Mouse (Mus musculus) embryonic fibroblast, embryonic 13.5 days (primary cell): ENCODE results near the gene Ccdc34. TPM values are rescaled to one million over a fixed set of nuclear protein-coding genes. Genes with fewer than 3 reads are reported as not detected.

Experiments used
- H3K27ac ChIP-seq: 2 replicates; pipeline ENCODE4 v1.5.1; 2012; ENCODE audit warnings: low read length, control low read depth, inconsistent platforms; ENCODE audit not compliant: insufficient read depth
- H3K4me1 ChIP-seq: 2 replicates; pipeline ENCODE4 v1.6.1; 2011; ENCODE audit warnings: low read length; ENCODE audit not compliant: control insufficient read depth, insufficient read depth
- H3K4me3 ChIP-seq: 2 replicates; pipeline ENCODE4 v1.5.1; 2011; ENCODE audit warnings: mild to moderate bottlenecking, control low read depth, low read length; ENCODE audit not compliant: insufficient read depth
- CTCF ChIP-seq: IDR thresholded peaks from 2 replicates; pipeline ENCODE4 v1.5.1; 2011; ENCODE audit warnings: mild to moderate bottlenecking, control low read depth, low read length, moderate library complexity, borderline replicate concordance; ENCODE audit not compliant: insufficient read depth
- POLR2A ChIP-seq: IDR thresholded peaks from 2 replicates; pipeline ENCODE4 v1.6.1; 2011; ENCODE audit warnings: low read depth, mild to moderate bottlenecking, control low read depth, low read length, moderate library complexity
- polyA plus RNA-seq: library from polyadenylated mRNA; stranded (reverse); fragments of >200 nt; gene quantifications from 2 replicates; pipeline ENCODE4 v1.2.4, GENCODE M21; 2011; ENCODE audit warnings: low read depth; ENCODE audit not compliant: missing spikeins, insufficient read length

Gene Ccdc34
- polyA plus RNA-seq, 1 experiment, result 33.1 TPM

- no peak overlapping the region for H3K27ac ChIP-seq
- TF ChIP-seq POLR2A (no peak), CTCF (no peak)
These were observed 186.6 kb downstream of the Ccdc34 start for GRCm38 (mm10) chr2:110204169-110204568.

GRCm38 (mm10) chr2:110204705-110205318 lies 187.2 kb downstream of the Ccdc34 start:
- TF ChIP-seq CTCF (peak; percentile 76; the same call in 1 of the 2 replicates), POLR2A (no peak)
- Histone ChIP-seq H3K4me1 (no peaks in the 10 kb centered on the region), H3K4me3 (no peak overlapping the region), H3K27ac (no peak overlapping the region)

More at GRCm38 (mm10) chr2:110204169-110204568, 186.6 kb downstream of the Ccdc34 start:
- no peak overlapping the region for H3K4me3 ChIP-seq
- H3K4me1 ChIP-seq, result no peaks in the 10 kb centered on the region

GRCm38 (mm10) chr2:110210508-110211496 lies 193.2 kb downstream of the Ccdc34 start:
- TF ChIP-seq CTCF (no peak), POLR2A (no peak)
- Histone ChIP-seq H3K4me1 (no peaks in the 10 kb centered on the region), H3K4me3 (no peak overlapping the region), H3K27ac (no peak overlapping the region)

GRCm38 (mm10) chr2:110214278-110214677 lies 196.7 kb downstream of the Ccdc34 start:
- H3K4me1 ChIP-seq, result no peaks in the 10 kb centered on the region
- H3K27ac ChIP-seq, result no peak overlapping the region
- no peak overlapping the region for H3K4me3 ChIP-seq
- TF ChIP-seq CTCF (no peak), POLR2A (no peak)

- no peak overlapping the region for H3K4me3 ChIP-seq
- H3K27ac ChIP-seq, result no peak overlapping the region
- no peak for TF ChIP-seq CTCF
- TF ChIP-seq POLR2A, result no peak
- no peaks in the 10 kb centered on the region for H3K4me1 ChIP-seq
These were observed 197.5 kb downstream of the Ccdc34 start for GRCm38 (mm10) chr2:110214991-110215684.

- H3K27ac ChIP-seq, result no peak overlapping the region
These were observed 198.1 kb downstream of the Ccdc34 start for GRCm38 (mm10) chr2:110215685-110216058.

GRCm38 (mm10) chr2:110220492-110220891 lies 202.9 kb downstream of the Ccdc34 start:
- Histone ChIP-seq H3K4me3 (no peak overlapping the region), H3K27ac (no peak overlapping the region), H3K4me1 (no peaks in the 10 kb centered on the region)
- TF ChIP-seq POLR2A, result no peak
- no peak for TF ChIP-seq CTCF

More at GRCm38 (mm10) chr2:110215685-110216058, 198.1 kb downstream of the Ccdc34 start:
- no peaks in the 10 kb centered on the region for H3K4me1 ChIP-seq
- TF ChIP-seq CTCF (no peak), POLR2A (no peak)
- H3K4me3 ChIP-seq, result no peak overlapping the region

- H3K27ac ChIP-seq, result no peak overlapping the region
- TF ChIP-seq CTCF, result no peak
- TF ChIP-seq POLR2A, result no peak
- H3K4me1 ChIP-seq, result no peaks in the 10 kb centered on the region
- H3K4me3 ChIP-seq, result no peak overlapping the region
These were observed 205.2 kb downstream of the Ccdc34 start for GRCm38 (mm10) chr2:110222793-110223192.

Other genes starting within 250 kb of the Ccdc34 start
- gene Lin7c, start 127.0 kb upstream of the Ccdc34 start, polyA plus RNA-seq, result 40.6 and 45.4 TPM in 2 replicates
- 30.6 and 40.3 TPM in 2 replicates for gene Lgr4, start 100.2 kb upstream of the Ccdc34 start, polyA plus RNA-seq